Mouse (Mus musculus) myocyte (in vitro differentiated cells): Measurements from ENCODE around the gene Tuba3a.

Experiments used
- CEBPB ChIP-seq: IDR thresholded peaks from 2 replicates; pipeline ENCODE4 v1.6.1; 2011; ENCODE audit warnings: mild to moderate bottlenecking, moderate library complexity; ENCODE audit not compliant: poor library complexity, insufficient read depth, severe bottlenecking
- E2F4 ChIP-seq: IDR thresholded peaks from one replicate; pipeline ENCODE4 v1.6.1; 2011; ENCODE audit warnings: mild to moderate bottlenecking, control low read depth, moderate library complexity; ENCODE audit not compliant: insufficient read depth
- MAX ChIP-seq: IDR thresholded peaks from one replicate; pipeline ENCODE4 v1.6.1; 2011; ENCODE audit warnings: low read depth, mild to moderate bottlenecking, control low read depth
- MYOG ChIP-seq, 3 experiments: IDR thresholded peaks; one replicate each; pipeline ENCODE4 v1.6.1; 2011; ENCODE audit warnings: control low read depth in 2 of 3, low read depth in 2 of 3, mild to moderate bottlenecking in 2 of 3; ENCODE audit not compliant: insufficient read length in 2 of 3, control insufficient read depth in 1 of 3, insufficient read depth in 1 of 3
- POLR2A ChIP-seq: IDR thresholded peaks from one replicate; pipeline ENCODE4 v1.6.1; 2011; ENCODE audit warnings: low read depth, mild to moderate bottlenecking, control low read depth, moderate library complexity; ENCODE audit not compliant: insufficient read length

DNA sequence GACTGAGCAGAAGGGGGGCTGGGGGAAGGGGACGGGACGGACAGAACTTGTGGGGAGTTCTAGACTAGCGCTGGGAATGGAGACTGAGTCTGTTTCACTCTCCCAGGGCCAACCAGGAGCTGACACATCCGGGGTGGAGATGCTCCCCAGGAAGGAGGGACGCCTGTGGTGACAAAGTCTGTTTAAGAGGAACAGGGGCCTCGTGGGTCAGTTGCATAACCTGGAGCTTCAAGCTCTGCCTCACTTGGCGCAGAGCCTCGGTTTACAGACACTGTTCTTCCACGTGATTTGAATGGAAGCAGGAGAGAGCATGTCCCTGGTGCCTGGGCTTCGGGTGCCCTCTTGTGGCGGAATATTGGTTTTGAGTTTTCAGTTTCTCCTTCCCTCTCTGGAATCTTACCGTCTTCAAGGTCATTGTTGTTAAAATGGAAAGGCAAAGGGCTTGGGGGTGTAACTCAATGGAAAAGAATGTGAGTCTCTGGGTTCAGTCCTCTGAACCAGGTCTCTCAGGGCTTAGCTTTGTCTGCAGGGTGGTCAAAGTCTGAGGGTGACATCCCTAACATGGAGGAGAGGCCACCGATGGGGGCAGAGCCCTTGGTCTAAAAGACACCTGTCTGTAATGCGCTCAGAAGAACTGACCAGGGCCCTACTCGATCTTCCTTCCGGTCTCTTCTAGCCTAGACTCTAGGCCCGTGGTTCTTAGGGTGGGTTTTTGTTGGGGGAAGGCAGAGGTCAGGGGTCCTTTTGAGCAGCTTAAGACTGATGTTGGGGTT is 14.2 kb downstream of the Tuba3a start:
- TF ChIP-seq MAX (peak; percentile 75), MYOG (IDR thresholded peaks at IDR 0.05; ENCODE audit: control insufficient read depth in 1 of 3, insufficient read depth in 1 of 3, insufficient read length in 2 of 3, low read depth in 2 of 3) (no peak), POLR2A (peak; percentile 19), E2F4 (no peak), CEBPB (peak; percentile 55; the same call in 1 of the 2 replicates)
